Mouse (Mus musculus) adrenal gland (tissue): ENCODE data around the gene Nr0b2.

ENCODE experiments used
- intact Hi-C: fragments of 180-260 bp; cut with DNase I; formaldehyde crosslinking; loops from one replicate; pipeline ENCODE4 v1.15.1; 2025
- microRNA-seq, 2 experiments: library from miRNA; unstranded; fragments of <30 nt; microRNA quantifications; one replicate each; pipeline ENCODE4; 2019

The Nr0b2 gene

DNA sequence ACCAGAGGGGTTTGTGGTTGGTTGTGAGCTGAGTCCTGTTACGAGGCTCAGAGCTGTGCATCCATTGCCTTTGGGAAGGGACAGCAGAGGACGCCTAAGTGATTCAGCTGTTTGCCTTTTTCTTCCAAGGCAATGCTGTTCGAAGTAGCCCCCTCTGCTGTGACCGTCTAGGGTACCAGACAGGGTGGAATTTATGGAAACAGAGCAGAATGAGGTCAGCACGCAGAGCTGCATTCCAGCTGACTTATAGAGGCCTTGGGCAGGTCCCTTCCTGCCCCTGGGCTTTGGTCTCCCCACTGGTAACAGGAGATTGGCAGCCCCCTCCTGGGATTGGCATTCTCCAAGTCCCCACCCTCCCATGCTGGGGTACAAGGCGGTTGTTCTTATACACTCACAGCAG lies 51.7 kb downstream of the Nr0b2 start:
- intact Hi-C loops = no loop called here

DNA sequence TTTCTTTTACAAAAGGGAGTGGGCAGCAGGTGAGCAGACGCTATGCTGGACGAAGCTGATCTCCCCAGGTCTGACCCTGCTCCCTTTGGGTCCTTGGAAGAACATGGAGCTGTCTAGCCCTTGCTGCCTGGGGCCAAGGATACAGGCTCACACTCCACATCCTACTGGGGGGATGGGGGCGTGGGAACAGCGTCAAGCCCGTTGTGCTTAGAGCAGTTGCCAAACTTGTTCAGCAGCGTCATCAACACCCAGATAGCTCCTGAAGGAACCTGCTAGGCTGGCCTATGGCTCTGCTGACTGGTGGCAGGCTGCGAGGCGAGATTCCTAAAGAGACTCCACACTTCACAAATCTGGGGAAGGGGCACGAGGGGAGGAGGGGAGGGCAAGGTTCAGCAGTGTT lies 52.2 kb downstream of the Nr0b2 start:
- intact Hi-C loops = no loop called here

Small RNA genes within 50 kb of the gene (microRNA-seq; reads per million reads assigned to microRNA genes)
- 0 reads per million in 2 experiments for gene Gm23158
